Mouse (Mus musculus) limb, embryonic 11.5 days (tissue): ENCODE measurements around the gene Dagla. TPM values are rescaled to one million over a fixed set of nuclear protein-coding genes. Genes with fewer than 3 reads are reported as not detected.

ENCODE experiments used
- ATAC-seq: fragments of 200-750 bp; cut with Nextera tagmentation; 2 replicates; pipeline ENCODE4 v1.8.0; 2017; ENCODE audit warnings: low read depth; ENCODE audit not compliant: insufficient number of reproducible peaks, low FRiP score, low TSS enrichment
- DNase-seq: peaks from one replicate; pipeline ENCODE4 v3.0.0-alpha.2; 2015; ENCODE audit warnings: low spot score
- H3K27ac ChIP-seq: fragments of 300-500 bp; sonication (generic); replicated peaks from 2 replicates; pipeline ENCODE4 v1.5.1; 2014; ENCODE audit warnings: low read depth, mild to moderate bottlenecking, low read length
- H3K27me3 ChIP-seq: fragments of 300-500 bp; sonication (generic); 2 replicates; pipeline ENCODE4 v1.6.1; 2014; ENCODE audit warnings: mild to moderate bottlenecking, low read length, mixed read lengths; ENCODE audit not compliant: control insufficient read depth, insufficient read depth
- H3K36me3 ChIP-seq: fragments of 300-500 bp; sonication (generic); 2 replicates; pipeline ENCODE4 v1.6.1; 2014; ENCODE audit warnings: mild to moderate bottlenecking, low read length, moderate library complexity, mixed read lengths; ENCODE audit not compliant: control insufficient read depth, insufficient read depth
- H3K4me1 ChIP-seq: fragments of 300-500 bp; sonication (generic); 2 replicates; pipeline ENCODE4 v1.6.1; 2014; ENCODE audit warnings: low read length, mixed read lengths; ENCODE audit not compliant: control insufficient read depth, insufficient read depth
- H3K4me2 ChIP-seq: fragments of 300-500 bp; sonication (generic); 2 replicates; pipeline ENCODE4 v1.6.1; 2014; ENCODE audit warnings: low read depth, mild to moderate bottlenecking, moderate library complexity; ENCODE audit not compliant: severe bottlenecking
- H3K4me3 ChIP-seq: fragments of 300-500 bp; sonication (generic); 2 replicates; pipeline ENCODE4 v1.5.1; 2014; ENCODE audit warnings: low read depth, low read length
- H3K9ac ChIP-seq: fragments of 300-500 bp; sonication (generic); 2 replicates; pipeline ENCODE4 v1.6.1; 2014; ENCODE audit warnings: mild to moderate bottlenecking, low read length
- H3K9me3 ChIP-seq: fragments of 300-500 bp; sonication (generic); 2 replicates; pipeline ENCODE4 v1.6.1; 2016; ENCODE audit warnings: low read length; ENCODE audit not compliant: control insufficient read depth
- WGBS: fragments of 180-500 bp; shearing (Covaris S2); extraction: QIAGEN DNeasy Blood & Tissue Kit; methylation state at CpG from one replicate; pipeline ENCODE4 v1.1.7; 2014; 5-methylcytosine and 5-hydroxymethylcytosine counted together
- polyA plus RNA-seq: library from polyadenylated mRNA; unstranded; fragments of >200 nt; fragmentation: Nextera tagmentation; extraction: Ambion mirVana; gene quantifications from 2 replicates; pipeline ENCODE4 v1.2.1, GENCODE M21; 2014

Dagla gene
- 1.3 and 1.4 TPM in 2 replicates for polyA plus RNA-seq

DNA sequence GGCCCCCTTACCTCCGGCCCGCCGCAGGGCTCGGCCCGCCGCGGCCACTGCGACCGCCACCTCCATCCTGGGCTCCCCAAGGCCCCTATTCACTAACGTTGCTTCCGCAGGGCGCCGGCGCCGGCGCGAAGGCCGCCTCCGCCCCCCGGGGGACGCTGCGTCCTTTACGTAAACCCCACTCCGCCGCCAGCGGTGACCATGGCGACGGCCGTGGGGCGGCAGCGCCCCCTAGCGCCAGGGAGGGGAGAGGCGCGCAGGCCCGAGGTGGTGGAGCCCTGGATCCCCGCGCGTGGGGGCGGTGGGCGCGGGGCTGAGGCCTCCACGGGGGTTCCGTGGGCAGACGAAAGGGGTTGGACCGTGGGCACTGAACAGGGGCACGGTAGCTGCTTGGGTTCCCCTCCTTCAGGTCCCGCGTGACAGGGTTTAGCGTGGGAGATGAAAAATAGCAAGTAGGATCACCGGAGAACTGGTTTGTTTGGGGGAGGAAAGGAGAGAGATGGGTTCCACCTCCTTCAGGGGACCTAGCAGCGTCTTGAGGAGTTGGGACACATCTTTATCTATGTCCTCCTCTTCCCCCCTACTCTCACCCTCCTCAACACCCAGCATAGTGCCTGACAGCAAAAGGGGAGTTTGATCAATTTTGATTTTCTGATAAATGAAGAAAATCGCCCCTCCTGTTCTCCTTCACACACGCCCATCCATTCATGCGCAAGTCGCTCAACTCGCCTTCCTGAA, at the start of gene Dagla:
TSS of gene Dagla (minus strand) at position 68 of the 735 bp plus-strand sequence.
- H3K9ac ChIP-seq = peak within 1 kb of the TSS; percentile 76
- 9% methylated on average over 56 of the region's 56 CpGs for WGBS
- peaks cover 18% of the 10 kb centered on the region for H3K27me3 ChIP-seq
- peak within 1 kb of the TSS; percentile 69 for H3K4me3 ChIP-seq
- H3K9me3 ChIP-seq = no peaks in the 10 kb centered on the region
- ATAC-seq (peak; percentile 68), DNase-seq (peak; percentile 87)
- no peak within 1 kb of the TSS for H3K27ac ChIP-seq
- peak within 1 kb of the TSS; percentile 99 for H3K4me2 ChIP-seq
- H3K36me3 ChIP-seq = no peaks in the 10 kb centered on the region
- peaks cover 5% of the 10 kb centered on the region for H3K4me1 ChIP-seq

DNA sequence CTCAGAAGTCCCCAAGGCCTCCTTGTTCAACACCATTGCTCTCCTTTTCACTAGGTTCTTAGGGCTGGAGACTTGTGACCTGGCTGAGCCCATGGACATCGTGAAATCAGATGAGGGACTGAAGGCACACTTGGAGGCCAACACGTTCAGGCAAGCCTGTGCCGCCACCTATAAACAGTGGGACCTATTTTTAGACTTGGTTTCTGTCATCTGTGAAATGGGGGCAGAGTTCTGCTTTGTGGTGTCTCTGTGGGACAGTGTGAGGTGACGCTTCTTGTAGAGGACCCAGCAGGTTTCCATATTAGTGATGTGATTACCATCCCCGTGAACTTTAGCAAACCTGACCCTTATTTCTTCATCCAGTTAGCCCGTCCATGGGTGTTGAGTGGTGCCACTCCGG, 47.5 kb upstream of the Dagla start:
- ATAC-seq = no peak

DNA sequence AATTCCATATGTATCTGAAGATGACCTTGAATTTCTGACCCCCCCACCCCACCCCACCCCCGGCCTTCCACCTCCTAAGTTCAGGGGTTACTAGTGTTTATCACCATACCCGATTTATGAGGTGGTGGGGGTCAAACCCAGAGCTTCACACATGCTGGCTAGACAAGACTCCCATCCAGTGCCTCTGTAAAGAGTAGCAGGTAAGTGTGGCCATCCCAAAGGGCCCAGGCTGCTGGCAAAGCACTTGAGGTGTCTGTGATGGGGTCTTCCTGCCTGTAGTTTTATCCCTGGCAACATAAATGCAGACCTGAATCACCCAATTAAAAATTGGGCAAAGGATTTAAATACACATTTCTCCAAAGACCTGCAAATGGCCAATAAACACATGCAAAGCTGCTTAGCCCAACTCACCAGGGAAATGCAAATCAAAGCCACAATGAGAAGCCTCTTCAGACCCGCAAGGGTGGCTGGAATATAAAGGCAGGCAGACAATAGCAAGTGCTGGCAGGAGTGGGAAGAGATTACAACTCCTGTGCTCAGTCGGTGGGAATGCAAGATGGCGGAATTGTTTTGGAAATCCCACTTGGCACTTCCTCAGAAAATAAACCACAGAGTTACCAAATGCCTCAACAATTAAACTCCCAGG, 43.1 kb upstream of the Dagla start:
- Histone ChIP-seq H3K27ac (no peak overlapping the region), H3K4me3 (no peak overlapping the region), H3K36me3 (no peaks in the 10 kb centered on the region), H3K9me3 (no peaks in the 10 kb centered on the region), H3K4me2 (no peak overlapping the region), H3K9ac (no peak overlapping the region), H3K4me1 (no peaks in the 10 kb centered on the region), H3K27me3 (no peaks in the 10 kb centered on the region)
- WGBS = 68% methylated on average over 5 of the region's 5 CpGs
- no peak for ATAC-seq
- no peak for DNase-seq

More for the DNA sequence above, 47.5 kb upstream of the Dagla start:
- WGBS = 90% methylated on average over 7 of the region's 7 CpGs
- H3K27me3 ChIP-seq = no peaks in the 10 kb centered on the region
- no peak overlapping the region for H3K9ac ChIP-seq
- no peak overlapping the region for H3K4me2 ChIP-seq
- no peaks in the 10 kb centered on the region for H3K36me3 ChIP-seq
- no peaks in the 10 kb centered on the region for H3K9me3 ChIP-seq
- H3K27ac ChIP-seq = no peak overlapping the region
- no peak for DNase-seq
- H3K4me1 ChIP-seq = peaks cover 4% of the 10 kb centered on the region
- H3K4me3 ChIP-seq = no peak overlapping the region

DNA sequence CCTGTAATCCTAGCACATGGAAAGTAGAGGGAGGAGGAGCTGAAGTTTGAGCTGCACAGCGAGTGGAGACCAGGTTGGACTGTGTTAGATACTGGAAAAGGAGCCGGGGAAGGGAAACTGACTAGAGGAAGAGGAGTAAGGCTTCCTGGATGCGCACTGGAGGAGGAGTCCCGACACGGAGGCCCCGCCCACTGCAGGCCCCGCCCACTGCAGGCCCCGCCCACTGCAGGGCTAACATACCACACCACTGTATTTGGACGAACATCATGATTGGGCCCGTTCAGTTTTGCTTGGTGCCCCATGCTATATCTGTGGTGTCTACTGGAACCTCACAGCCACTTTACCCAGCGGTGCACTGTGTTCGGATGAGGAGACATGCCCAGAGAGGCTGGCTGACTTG, 41.0 kb upstream of the Dagla start:
- WGBS = 32% methylated on average over 12 of the region's 12 CpGs
- Histone ChIP-seq H3K36me3 (no peaks in the 10 kb centered on the region), H3K27ac (no peak overlapping the region), H3K4me2 (no peak overlapping the region), H3K9ac (no peak overlapping the region), H3K4me3 (no peak overlapping the region), H3K9me3 (no peaks in the 10 kb centered on the region), H3K4me1 (peaks cover 2% of the 10 kb centered on the region; the same call in 1 of the 2 replicates), H3K27me3 (no peaks in the 10 kb centered on the region)
- ATAC-seq (no peak), DNase-seq (no peak)

DNA sequence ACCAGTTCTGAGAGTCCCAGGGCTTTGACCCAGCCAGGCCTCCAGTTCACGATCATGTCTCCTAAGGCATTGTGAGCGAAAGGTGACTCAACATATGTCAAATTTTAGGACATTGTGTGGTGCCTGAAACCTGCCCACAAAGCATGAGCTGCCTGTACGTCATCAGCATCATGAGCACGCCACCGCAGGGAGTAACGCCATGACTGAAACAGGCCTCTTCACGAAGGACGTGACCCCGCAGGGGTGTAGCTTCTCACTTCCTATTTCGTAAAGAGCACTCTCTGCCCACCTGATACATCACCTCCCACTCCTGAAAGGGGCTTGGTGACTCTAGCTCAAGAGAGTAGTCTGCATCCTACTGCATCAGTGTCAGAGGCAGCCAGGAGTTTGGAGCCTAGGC, 39.2 kb upstream of the Dagla start:
- WGBS = 85% methylated on average over 10 of the region's 10 CpGs
- H3K36me3 ChIP-seq = no peaks in the 10 kb centered on the region
- no peak for DNase-seq
- ATAC-seq = no peak
- no peaks in the 10 kb centered on the region for H3K9me3 ChIP-seq
- no peak overlapping the region for H3K27ac ChIP-seq
- H3K4me2 ChIP-seq = no peak overlapping the region
- H3K9ac ChIP-seq = no peak overlapping the region
- no peak overlapping the region for H3K4me3 ChIP-seq
- H3K27me3 ChIP-seq = no peaks in the 10 kb centered on the region
- peaks cover 6% of the 10 kb centered on the region for H3K4me1 ChIP-seq

DNA sequence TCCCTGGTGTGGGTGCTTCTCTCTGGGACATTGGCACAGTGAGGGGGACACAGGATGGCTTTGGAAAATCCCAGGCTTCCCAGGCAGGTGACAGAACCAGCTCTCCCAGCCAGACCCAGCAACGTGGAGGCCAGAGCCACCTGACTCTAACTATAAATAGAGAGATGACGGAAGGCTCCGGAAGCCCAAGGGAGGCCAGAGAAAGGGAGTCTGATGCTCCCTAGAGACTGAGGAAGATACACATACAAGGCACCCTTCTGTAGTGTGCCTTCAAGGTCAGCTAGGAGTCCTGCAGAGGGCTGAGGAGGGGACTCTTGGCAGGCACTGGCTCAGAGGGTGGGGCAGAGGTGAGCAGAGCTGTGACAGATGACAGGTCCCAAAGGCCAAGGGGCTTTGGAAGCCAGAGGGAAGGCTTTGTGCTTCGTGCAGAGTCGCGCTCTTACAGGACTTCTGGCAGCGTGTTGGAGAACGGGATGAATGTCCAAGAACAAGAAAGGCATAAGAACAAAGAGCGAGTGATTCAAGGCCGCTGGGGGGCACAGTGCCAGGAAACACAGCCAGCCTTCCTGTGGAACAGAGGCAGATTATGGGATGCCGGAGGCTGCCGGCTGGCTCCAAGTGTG, 37.3 kb upstream of the Dagla start:
- Histone ChIP-seq H3K4me3 (no peak overlapping the region), H3K9ac (no peak overlapping the region), H3K9me3 (no peaks in the 10 kb centered on the region), H3K27me3 (no peaks in the 10 kb centered on the region), H3K36me3 (no peaks in the 10 kb centered on the region), H3K4me2 (no peak overlapping the region), H3K27ac (no peak overlapping the region), H3K4me1 (peaks cover 6% of the 10 kb centered on the region)
- no peak for DNase-seq
- ATAC-seq = no peak
- 71% methylated on average over 12 of the region's 12 CpGs for WGBS

DNA sequence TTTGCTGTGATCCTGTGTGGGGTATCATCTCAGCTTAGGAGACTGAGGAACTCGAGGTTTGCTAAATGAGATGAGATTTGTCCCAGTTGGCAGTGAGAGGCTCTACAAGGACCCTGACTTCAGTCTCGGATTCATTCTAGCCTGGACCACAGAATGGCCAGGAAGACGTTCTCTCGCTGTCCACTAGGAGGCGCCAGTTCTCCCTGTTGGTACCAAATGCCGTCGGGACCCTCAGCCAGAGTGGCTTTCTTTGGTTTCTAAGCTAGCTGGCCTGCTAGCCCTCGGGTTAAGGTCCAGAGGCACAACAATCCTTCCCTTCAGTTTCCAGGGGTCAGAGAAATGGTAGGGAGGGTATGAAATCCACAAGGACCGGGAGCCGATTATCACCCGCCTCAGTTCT, 36.5 kb upstream of the Dagla start:
- whole genome bisulfite sequencing = 17% methylated on average over 11 of the region's 11 CpGs
- Histone ChIP-seq H3K27ac (no peak overlapping the region), H3K4me2 (no peak overlapping the region), H3K4me3 (no peak overlapping the region), H3K4me1 (peaks cover 9% of the 10 kb centered on the region), H3K9ac (no peak overlapping the region), H3K36me3 (no peaks in the 10 kb centered on the region), H3K27me3 (0 out of 2 replicates have a peak, but pooled peaks cover 3% of the 10 kb centered on the region), H3K9me3 (no peaks in the 10 kb centered on the region)
- DNase-seq = peak; percentile 87
- ATAC-seq = no peak

DNA sequence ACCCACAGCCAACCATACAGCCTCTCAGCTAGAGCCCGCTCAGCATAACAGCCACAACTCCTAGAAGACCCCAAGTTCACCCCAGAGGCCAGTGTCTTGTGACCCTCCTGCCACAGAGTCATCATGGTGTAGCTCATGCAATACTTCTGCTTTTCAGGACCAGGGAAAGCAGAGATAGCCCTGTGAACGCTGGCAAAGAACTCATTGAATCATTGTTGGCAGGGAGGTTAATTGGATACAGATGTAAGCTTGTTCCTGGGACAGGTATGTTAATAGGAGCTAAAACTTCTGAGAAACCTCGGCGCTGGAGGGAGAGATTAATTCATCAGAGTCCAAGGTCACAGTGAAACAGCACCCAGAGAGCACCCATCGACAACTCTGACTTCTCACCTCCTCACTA, 36.0 kb upstream of the Dagla start:
- Histone ChIP-seq H3K4me1 (peaks cover 9% of the 10 kb centered on the region), H3K27ac (no peak overlapping the region), H3K4me3 (no peak overlapping the region), H3K27me3 (0 out of 2 replicates have a peak, but pooled peaks cover 3% of the 10 kb centered on the region), H3K9ac (no peak overlapping the region), H3K9me3 (no peaks in the 10 kb centered on the region), H3K4me2 (no peak overlapping the region), H3K36me3 (no peaks in the 10 kb centered on the region)
- no peak for DNase-seq
- no peak for ATAC-seq
- 15% methylated on average over 5 of the region's 5 CpGs for WGBS
